Mouse (Mus musculus): Measurements from ENCODE around the gene Mpzl3. TPM values are rescaled to one million over a fixed set of nuclear protein-coding genes. Genes with fewer than 3 reads are reported as not detected.

Gene Mpzl3
- polyA plus RNA-seq, 1 experiment from 2014 or later, result 2.4 TPM

DNA sequence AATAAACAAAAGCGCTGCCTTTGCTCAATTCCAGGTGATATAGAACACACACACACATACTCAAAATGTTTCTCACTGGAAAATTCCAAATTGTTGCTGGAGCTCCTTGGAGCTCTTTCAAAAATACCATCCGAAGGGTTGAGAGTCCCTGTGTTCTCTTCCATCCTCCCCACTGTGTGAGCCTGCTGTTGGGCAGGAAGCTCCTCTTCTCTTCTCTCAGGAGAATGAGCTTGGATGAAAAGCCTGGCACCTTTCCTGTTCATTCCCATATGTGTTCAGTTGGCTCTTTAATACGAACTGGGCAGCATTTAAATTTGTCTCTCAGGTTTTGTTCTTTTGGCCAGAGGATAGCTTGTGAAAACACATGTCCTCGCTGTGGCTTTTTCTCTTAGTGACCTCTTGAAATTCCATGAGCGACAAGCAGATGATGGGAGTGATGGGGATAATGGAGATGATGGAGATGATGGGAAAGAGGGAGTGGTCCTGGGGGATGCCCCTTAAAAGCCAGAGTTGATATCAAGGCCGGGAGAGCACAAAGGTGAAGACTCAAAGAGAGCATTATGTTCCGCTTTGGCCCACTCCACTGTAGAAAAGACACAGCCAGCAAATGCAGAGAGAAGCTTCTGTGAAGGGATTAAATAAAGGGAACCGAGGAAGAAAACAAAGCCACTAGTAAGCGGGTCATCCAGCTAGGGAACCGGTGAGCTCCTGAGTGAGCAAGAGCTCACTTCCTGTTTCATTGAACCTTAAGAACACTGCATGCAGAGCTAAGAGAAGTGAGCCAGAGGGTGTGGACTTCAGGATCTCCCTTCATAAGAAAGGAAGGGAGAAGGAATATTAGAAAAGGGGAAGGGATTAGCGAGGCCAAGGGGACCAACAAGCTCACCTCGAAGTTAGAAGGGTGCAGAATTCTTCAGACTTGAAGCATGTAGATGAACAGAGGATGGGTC, 31.0 kb downstream of the Mpzl3 start:
- no peak overlapping the region for H3K27ac ChIP-seq
- peaks cover 11% of the 10 kb centered on the region; the same call in 1 of the 2 replicates for H3K27me3 ChIP-seq
- no peaks in the 10 kb centered on the region for H3K4me1 ChIP-seq
- H3K9me3 ChIP-seq, result no peaks in the 10 kb centered on the region
- H3K4me3 ChIP-seq (replicated peaks), result no peak overlapping the region
- 74% methylated on average over 12 of the region's 12 CpGs for WGBS
- H3K9ac ChIP-seq, result no peak overlapping the region
- H3K4me2 ChIP-seq, result no peak overlapping the region
- no peaks in the 10 kb centered on the region for H3K36me3 ChIP-seq (replicated peaks)
- no peak for ATAC-seq (ENCODE audit: low FRiP score)

DNA sequence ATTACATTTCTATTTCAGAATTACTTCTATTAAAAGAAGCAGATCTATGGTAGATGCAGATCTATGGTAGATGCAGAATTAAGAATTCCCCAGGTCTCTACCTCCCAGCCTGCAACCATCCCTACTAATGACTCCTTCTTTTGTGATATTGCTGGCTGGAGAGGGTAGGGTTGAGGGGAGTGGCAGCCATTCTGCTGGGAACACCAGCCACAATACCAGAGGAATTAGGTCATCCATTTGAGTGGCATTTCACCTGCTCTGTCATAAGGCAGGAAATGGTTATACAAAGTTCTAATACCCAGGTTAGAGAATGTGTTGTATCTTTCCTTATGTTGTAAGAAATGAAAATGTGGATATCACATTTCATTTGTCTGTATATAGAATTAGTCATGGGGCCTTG, 33.1 kb downstream of the Mpzl3 start:
- Histone ChIP-seq H3K4me1 (no peaks in the 10 kb centered on the region), H3K9me3 (no peaks in the 10 kb centered on the region), H3K4me2 (no peak overlapping the region), H3K27me3 (peaks cover 11% of the 10 kb centered on the region; the same call in 1 of the 2 replicates), H3K36me3 (replicated peaks) (no peaks in the 10 kb centered on the region), H3K4me3 (replicated peaks) (no peak overlapping the region), H3K9ac (no peak overlapping the region), H3K27ac (no peak overlapping the region)
- no peak for ATAC-seq (ENCODE audit: low FRiP score)

DNA sequence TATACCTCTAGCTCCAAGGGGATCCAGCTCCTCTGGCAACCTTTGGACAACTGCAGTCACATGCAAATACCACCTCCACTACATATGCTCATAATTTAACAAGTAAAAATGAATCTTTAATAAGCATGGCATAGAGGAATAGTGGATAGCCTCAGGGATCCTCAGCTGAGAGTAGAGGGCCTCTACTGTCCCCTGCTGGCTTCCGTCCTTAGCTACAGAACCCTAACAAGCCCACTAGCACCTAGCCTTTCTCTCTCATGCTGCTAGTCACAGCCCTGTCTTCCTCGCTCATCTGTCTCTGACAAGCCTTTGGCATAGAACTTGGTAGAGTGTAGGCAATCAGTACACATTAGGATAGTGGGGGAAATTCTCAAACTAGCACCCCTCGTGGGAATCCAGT, 35.8 kb downstream of the Mpzl3 start:
- Histone ChIP-seq H3K9me3 (no peaks in the 10 kb centered on the region), H3K27me3 (peaks cover 11% of the 10 kb centered on the region; the same call in 1 of the 2 replicates), H3K36me3 (replicated peaks) (no peaks in the 10 kb centered on the region), H3K4me1 (no peaks in the 10 kb centered on the region), H3K9ac (no peak overlapping the region), H3K27ac (no peak overlapping the region), H3K4me2 (no peak overlapping the region), H3K4me3 (replicated peaks) (no peak overlapping the region)
- no peak for ATAC-seq (ENCODE audit: low FRiP score)
- 72% methylated on average over 3 of the region's 3 CpGs for WGBS

DNA sequence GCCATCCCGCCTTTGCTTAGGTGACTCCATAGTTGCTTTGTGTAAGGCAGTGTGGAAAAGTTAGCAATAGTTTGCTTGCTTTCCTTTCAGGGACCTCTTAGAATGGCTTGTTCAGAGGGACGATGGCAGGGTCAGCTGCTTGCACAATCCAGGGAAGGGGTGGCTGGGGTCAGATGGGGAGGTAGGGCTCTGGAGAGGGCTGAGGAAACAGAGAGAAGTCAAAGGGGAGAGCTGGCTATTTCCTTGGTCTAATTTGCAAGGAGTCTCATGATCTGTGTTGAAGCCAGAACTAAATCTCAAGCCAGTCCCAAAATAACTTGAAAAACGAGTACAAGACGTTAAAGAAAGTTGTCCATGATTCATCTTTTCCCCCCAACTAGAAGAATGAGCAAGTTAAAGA, 37.7 kb downstream of the Mpzl3 start:
- H3K27me3 ChIP-seq, result peaks cover 1% of the 10 kb centered on the region; the same call in 1 of the 2 replicates

DNA sequence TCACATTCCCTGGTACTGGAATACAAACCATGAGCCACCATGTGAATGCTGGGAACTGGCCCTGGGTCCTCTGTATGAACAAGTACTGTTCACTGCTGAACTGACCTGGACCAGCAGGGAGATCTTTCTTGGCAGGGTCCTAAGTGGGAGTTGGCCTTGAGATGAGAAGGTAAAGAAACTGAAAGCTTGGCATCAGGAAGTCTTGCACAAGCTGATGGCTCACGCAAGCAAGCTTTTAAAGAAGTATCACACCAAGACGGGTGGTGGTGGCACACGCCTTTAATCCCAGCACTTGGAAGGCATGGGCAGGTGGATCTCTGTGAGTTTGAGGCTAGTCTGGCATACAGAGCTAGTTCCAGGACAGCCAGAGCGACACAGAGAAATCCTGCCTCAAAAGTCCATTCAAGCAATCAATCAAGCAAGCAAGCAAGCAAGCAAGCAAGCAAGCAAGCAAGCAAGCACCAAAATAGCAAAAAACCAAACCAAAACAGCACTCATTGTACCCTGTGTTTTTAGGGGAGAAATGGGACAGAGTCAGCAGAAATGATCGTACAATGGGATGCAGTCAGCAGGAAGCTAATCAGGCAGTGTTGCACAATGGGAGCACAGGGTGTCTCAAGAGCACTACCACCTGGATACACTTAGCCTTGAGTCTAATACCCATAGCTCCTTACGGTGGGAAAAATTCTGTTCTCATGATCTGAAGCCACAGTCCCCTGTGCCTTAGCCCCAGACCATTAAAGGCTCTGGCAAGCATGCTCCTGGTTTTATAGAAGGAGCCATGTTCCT, 40.4 kb downstream of the Mpzl3 start:
- no peaks in the 10 kb centered on the region for H3K9me3 ChIP-seq
- no peak overlapping the region for H3K4me2 ChIP-seq
- no peaks in the 10 kb centered on the region for H3K27me3 ChIP-seq
- no peak overlapping the region for H3K9ac ChIP-seq
- H3K36me3 ChIP-seq (replicated peaks), result no peaks in the 10 kb centered on the region
- no peaks in the 10 kb centered on the region for H3K4me1 ChIP-seq
- H3K27ac ChIP-seq, result no peak overlapping the region
- ATAC-seq (ENCODE audit: low FRiP score), result no peak
- WGBS, result 81% methylated on average over 6 of the region's 6 CpGs
- H3K4me3 ChIP-seq (replicated peaks), result no peak overlapping the region

More for the DNA sequence above, 37.7 kb downstream of the Mpzl3 start:
- no peaks in the 10 kb centered on the region for H3K36me3 ChIP-seq (replicated peaks)
- no peaks in the 10 kb centered on the region for H3K9me3 ChIP-seq
- 70% methylated on average over 4 of the region's 4 CpGs for WGBS
- no peak overlapping the region for H3K9ac ChIP-seq
- H3K27ac ChIP-seq, result no peak overlapping the region
- no peak overlapping the region for H3K4me2 ChIP-seq
- no peak for ATAC-seq (ENCODE audit: low FRiP score)
- no peaks in the 10 kb centered on the region for H3K4me1 ChIP-seq
- no peak overlapping the region for H3K4me3 ChIP-seq (replicated peaks)

DNA sequence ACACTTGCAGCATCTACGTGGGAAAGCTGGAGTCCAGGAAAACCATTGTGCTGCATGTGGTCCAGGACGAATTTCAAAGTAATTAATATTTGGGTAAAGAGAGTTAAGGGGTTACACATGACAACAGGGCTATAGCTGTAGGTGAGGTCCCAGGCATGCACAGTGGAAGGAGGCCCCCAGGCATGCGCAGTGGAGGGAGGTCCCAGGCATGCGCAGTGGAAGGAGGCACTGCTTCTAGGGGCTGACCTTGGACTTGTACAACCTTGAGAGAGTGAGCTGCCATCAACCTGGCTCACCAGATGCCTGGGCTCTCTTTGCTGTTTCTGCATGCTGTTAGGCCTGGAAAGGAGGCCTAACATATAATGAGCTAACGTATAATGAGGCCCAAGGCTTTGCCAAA, 42.9 kb downstream of the Mpzl3 start:
- no peaks in the 10 kb centered on the region for H3K36me3 ChIP-seq (replicated peaks)
- no peaks in the 10 kb centered on the region for H3K4me1 ChIP-seq
- H3K4me2 ChIP-seq, result no peak overlapping the region
- no peak overlapping the region for H3K27ac ChIP-seq
- no peaks in the 10 kb centered on the region for H3K9me3 ChIP-seq
- H3K4me3 ChIP-seq (replicated peaks), result no peak overlapping the region
- H3K27me3 ChIP-seq, result no peaks in the 10 kb centered on the region
- ATAC-seq (ENCODE audit: low FRiP score), result no peak
- WGBS, result 79% methylated on average over 5 of the region's 5 CpGs
- H3K9ac ChIP-seq, result no peak overlapping the region

DNA sequence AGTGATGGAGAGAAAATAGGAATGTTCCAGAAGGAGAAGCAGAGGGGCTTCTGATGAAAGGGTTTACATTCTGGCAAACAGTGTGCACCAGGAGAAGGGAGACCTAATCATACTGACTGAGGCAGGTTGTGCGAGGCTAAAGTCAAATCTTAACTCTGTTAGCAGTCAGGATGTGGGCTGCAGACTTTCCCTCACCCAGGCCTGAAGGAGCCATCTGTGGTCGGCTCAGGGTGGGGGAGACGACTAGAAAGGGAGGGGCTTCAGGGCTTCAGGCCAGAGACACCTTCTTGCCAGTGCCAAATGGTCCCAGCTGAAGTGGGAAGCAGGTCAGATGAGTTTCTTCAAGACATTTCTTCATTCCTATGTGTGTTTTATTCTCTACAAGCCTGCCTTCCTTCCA, 43.4 kb downstream of the Mpzl3 start:
- no peaks in the 10 kb centered on the region for H3K36me3 ChIP-seq (replicated peaks)
- H3K4me3 ChIP-seq (replicated peaks), result no peak overlapping the region
- no peak overlapping the region for H3K4me2 ChIP-seq
- H3K4me1 ChIP-seq, result no peaks in the 10 kb centered on the region
- H3K27me3 ChIP-seq, result no peaks in the 10 kb centered on the region
- WGBS, result 75% methylated on average over 3 of the region's 3 CpGs
- no peak for ATAC-seq (ENCODE audit: low FRiP score)
- no peak overlapping the region for H3K27ac ChIP-seq
- H3K9me3 ChIP-seq, result no peaks in the 10 kb centered on the region
- no peak overlapping the region for H3K9ac ChIP-seq

DNA sequence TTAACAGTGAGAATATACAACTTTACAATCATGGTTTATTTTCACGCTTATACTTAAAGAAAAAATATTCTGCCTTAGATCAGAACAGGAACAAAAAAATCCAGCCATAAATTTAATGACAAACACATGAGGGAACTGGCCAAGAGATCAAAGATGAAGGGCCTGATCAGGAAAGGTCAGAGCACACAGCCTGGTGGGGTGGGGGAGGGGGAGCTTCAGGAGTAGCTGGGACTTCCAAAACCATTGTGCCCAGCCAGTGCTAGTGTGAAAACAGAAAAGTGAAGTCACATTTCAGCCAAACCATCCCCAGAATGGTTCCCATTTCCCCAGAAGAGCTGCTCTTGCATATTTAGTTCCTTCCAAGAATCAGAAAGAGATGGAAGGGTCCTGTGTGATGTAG, 47.5 kb downstream of the Mpzl3 start:
- Histone ChIP-seq H3K4me2 (no peak overlapping the region), H3K36me3 (replicated peaks) (no peaks in the 10 kb centered on the region), H3K27ac (no peak overlapping the region), H3K4me1 (no peaks in the 10 kb centered on the region), H3K4me3 (replicated peaks) (no peak overlapping the region), H3K9me3 (no peaks in the 10 kb centered on the region), H3K27me3 (0 out of 2 replicates have a peak, but pooled peaks cover 3% of the 10 kb centered on the region), H3K9ac (no peak overlapping the region)
- WGBS, result 83% methylated on average over 1 of the region's 1 CpGs
- ATAC-seq (ENCODE audit: low FRiP score), result no peak

DNA sequence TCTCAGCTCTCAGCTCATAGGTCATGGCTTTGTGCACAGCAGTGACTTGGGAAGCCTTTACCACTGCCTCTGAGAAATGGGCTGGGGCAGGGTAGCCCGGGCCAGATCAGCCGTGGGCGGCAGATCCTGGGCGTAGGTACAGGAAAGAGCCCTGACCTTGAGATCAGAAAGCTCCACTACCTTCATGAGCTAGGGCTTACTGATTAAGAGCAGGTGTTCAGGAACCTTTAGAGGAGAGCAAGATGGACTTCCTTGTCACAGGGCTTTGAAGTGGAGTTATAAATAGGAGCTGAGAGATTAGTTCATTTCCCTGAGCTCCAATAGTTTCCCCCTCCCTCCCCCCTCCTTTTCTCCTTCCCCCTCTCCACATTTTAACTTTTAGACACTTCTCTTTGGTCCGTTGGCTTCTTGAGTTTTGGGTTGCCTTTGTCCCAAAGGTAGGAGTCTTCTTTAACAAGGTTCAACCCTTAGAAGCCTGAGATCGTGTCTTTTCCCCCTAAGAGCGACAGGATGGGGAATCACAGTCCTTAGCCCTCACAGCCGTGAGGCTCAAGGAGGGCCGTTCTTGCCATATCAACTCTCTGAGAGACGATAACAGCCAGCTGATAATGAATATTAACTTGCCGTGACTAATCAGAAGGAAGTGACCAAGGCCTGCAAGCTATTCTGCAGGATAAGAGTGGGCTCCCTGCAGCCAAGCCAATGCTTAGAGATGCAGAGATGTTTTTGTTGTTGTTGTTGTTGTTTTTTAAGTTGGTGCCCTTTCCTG, 48.4 kb downstream of the Mpzl3 start:
- H3K4me2 ChIP-seq, result no peak overlapping the region
- 76% methylated on average over 11 of the region's 11 CpGs for WGBS

DNA sequence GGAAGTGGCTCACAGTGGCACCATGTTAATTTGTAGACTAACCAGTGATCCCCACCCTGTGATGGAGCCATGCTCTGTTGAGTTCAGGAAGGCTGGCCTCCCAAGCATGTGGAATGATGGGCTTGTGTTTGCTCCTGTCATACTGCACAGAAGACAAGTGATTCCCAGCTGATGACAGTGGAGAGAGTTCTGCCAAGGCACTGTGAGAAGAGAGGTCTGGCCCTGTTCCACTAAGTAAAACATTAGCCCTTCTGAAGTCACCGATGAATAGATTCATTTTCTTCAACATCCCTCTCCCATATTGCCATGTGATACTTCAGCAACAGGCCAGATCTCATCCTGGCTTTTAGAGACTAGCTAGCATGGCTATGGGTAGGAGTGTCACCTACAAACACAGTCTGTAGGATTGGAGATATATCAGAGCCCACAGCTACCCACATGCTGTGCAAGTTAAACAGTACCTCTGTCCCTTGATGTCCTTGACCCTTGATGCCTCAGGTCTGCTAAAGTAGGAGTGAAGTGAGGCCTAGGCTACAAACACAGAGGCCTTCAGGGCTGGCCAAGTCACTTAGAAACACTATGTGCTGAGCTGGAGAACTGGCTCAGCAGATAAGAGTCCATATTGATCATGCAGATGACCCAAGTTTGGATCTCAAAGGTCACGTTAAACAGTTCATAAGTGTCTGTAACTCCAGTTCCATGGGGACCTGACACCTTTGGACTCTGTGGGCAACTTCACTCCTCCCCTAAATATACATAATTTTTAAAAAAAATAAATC, 50.8 kb downstream of the Mpzl3 start:
- H3K4me3 ChIP-seq (replicated peaks), result no peak overlapping the region
- 86% methylated on average over 2 of the region's 2 CpGs for WGBS
- no peaks in the 10 kb centered on the region for H3K36me3 ChIP-seq (replicated peaks)
- H3K9ac ChIP-seq, result no peak overlapping the region
- no peak overlapping the region for H3K27ac ChIP-seq
- no peaks in the 10 kb centered on the region for H3K4me1 ChIP-seq
- no peak for ATAC-seq (ENCODE audit: low FRiP score)
- no peak overlapping the region for H3K4me2 ChIP-seq
- H3K9me3 ChIP-seq, result no peaks in the 10 kb centered on the region
- 0 out of 2 replicates have a peak, but pooled peaks cover 3% of the 10 kb centered on the region for H3K27me3 ChIP-seq

More for the DNA sequence above, 48.4 kb downstream of the Mpzl3 start:
- H3K27ac ChIP-seq, result no peak overlapping the region
- H3K36me3 ChIP-seq (replicated peaks), result no peaks in the 10 kb centered on the region
- H3K4me3 ChIP-seq (replicated peaks), result no peak overlapping the region
- no peak overlapping the region for H3K9ac ChIP-seq
- ATAC-seq (ENCODE audit: low FRiP score), result no peak
- H3K9me3 ChIP-seq, result no peaks in the 10 kb centered on the region
- H3K4me1 ChIP-seq, result no peaks in the 10 kb centered on the region
- 0 out of 2 replicates have a peak, but pooled peaks cover 3% of the 10 kb centered on the region for H3K27me3 ChIP-seq

DNA sequence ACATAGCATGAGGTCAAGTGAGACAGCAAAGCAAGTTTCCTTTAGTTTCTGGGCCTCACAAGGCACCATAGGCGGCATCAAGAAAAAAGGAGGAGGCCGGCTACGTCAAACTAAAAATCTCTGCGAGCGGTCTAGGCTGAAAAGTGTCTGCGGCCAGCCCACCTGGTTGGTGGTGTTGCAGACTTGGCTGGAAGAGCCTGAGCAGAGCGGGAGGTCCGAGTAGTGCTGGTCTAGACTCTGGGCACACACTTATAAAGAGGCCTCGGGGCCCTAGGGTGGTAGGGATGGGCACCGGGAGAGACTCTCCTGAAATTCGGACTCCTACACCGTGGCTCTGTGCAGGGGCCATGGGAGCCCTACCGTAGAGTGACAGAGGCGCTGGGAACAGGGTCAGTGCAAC, 60.7 kb downstream of the Mpzl3 start:
- Histone ChIP-seq H3K27ac (no peak overlapping the region), H3K4me1 (peaks cover 20% of the 10 kb centered on the region), H3K9me3 (no peaks in the 10 kb centered on the region), H3K9ac (peak overlapping the region; percentile 45; the same call in 1 of the 2 replicates), H3K36me3 (replicated peaks) (no peaks in the 10 kb centered on the region), H3K4me2 (peak overlapping the region; percentile 58), H3K27me3 (peaks cover 14% of the 10 kb centered on the region), H3K4me3 (replicated peaks) (peak overlapping the region; percentile 37)
- 2% methylated on average over 14 of the region's 14 CpGs for WGBS
- no peak for ATAC-seq (ENCODE audit: low FRiP score)
